Mouse (Mus musculus) cerebellum, adult 11-12 months (tissue): ENCODE results near the gene Cdk17.

Experiments used
- DNase-seq: peaks from one replicate; pipeline ENCODE4 v3.0.0; 2022

Gene Cdk17

GRCm38 (mm10) chr10:93291843-93292242, 131.2 kb downstream of the Cdk17 start:
- DNase-seq: peak; percentile 69

GRCm38 (mm10) chr10:93293621-93294020, 132.9 kb downstream of the Cdk17 start:
- DNase-seq: no peak

- DNase-seq: no peak
These were observed 134.0 kb downstream of the Cdk17 start for GRCm38 (mm10) chr10:93294547-93295219.

- no peak for DNase-seq
These were observed 137.1 kb downstream of the Cdk17 start for GRCm38 (mm10) chr10:93297774-93298173.

- DNase-seq: no peak
These were observed 137.5 kb downstream of the Cdk17 start for GRCm38 (mm10) chr10:93298208-93298607.

- no peak for DNase-seq
These were observed 141.2 kb downstream of the Cdk17 start for GRCm38 (mm10) chr10:93301831-93302230.

GRCm38 (mm10) chr10:93303231-93303630, 142.6 kb downstream of the Cdk17 start:
- no peak for DNase-seq

GRCm38 (mm10) chr10:93305946-93306345, 145.3 kb downstream of the Cdk17 start:
- no peak for DNase-seq

- DNase-seq: no peak
These were observed 145.7 kb downstream of the Cdk17 start for GRCm38 (mm10) chr10:93306367-93306766.

GRCm38 (mm10) chr10:93309131-93309933, 148.7 kb downstream of the Cdk17 start:
- no peak for DNase-seq

GRCm38 (mm10) chr10:93309934-93310621, 149.4 kb downstream of the Cdk17 start:
- no peak for DNase-seq

GRCm38 (mm10) chr10:93310721-93311411, 150.2 kb downstream of the Cdk17 start, which contains the start of gene Elk3:
Gene Elk3 (minus strand): TSS chr10:93311135.
- no peak for DNase-seq

GRCm38 (mm10) chr10:93311576-93311975, 150.9 kb downstream of the Cdk17 start:
- no peak for DNase-seq
